Mouse (Mus musculus) ES-E14 (cell line): ENCODE measurements around the gene Gm5039.
"Not testable (repeated sequence)": the region's sequence is repeated elsewhere in the genome, so short reads cannot be mapped to it uniquely, and the experiment has no call there.

Experiments used
- CHD2 ChIP-seq: IDR thresholded peaks from 2 replicates; pipeline ENCODE4 v1.6.1; 2014; ENCODE audit warnings: mild to moderate bottlenecking, low read depth, low read length, inconsistent platforms
- HCFC1 ChIP-seq: IDR thresholded peaks from 2 replicates; pipeline ENCODE4 v1.6.1; 2012; ENCODE audit warnings: low read length, inconsistent platforms, borderline replicate concordance; ENCODE audit not compliant: insufficient read depth
- ZC3H11A ChIP-seq: IDR thresholded peaks from 2 replicates; pipeline ENCODE4 v1.6.1; 2012; ENCODE audit warnings: low read depth, mild to moderate bottlenecking, inconsistent platforms, low read length, borderline replicate concordance
- ZNF384 ChIP-seq: IDR thresholded peaks from 2 replicates; pipeline ENCODE4 v1.6.1; 2012; ENCODE audit warnings: low read depth, low read length, inconsistent platforms

GRCm38 (mm10) chr12:88370321-88370720 lies 46.5 kb upstream of the Gm5039 start:
- not testable (repeated sequence) for TF ChIP-seq CHD2, ZNF384, HCFC1, ZC3H11A
